Mouse (Mus musculus): ENCODE measurements around the gene Olfr536. TPM values are rescaled to one million over a fixed set of nuclear protein-coding genes. Genes with fewer than 3 reads are reported as not detected.
"Not testable (repeated sequence)": the region's sequence is repeated elsewhere in the genome, so short reads cannot be mapped to it uniquely, and the experiment has no call there.

The Olfr536 gene
- not detected in 2 replicates for polyA plus RNA-seq (2012; rRNA removed)

GRCm38 (mm10) chr7:140507346-140508021, at the start of gene Olfr536:
Olfr536 (minus strand) TSS chr7:140507396.
- not testable (repeated sequence) for H3K27me3 ChIP-seq (replicated peaks; ENCODE audit: control insufficient read depth, insufficient read depth, low read length); H3K4me1 ChIP-seq (ENCODE audit: control insufficient read depth, insufficient read depth, low read length); H3K27ac ChIP-seq (ENCODE audit: insufficient read depth, low read depth, low read length); H3K4me3 ChIP-seq (ENCODE audit: insufficient read depth, low read depth, low read length); H3K36me3 ChIP-seq (ENCODE audit: control insufficient read depth, insufficient read depth, low read length)
- DNase-seq, result peak; percentile 12
- WGBS, result 54% methylated on average over 2 of the region's 2 CpGs

GRCm38 (mm10) chr7:140539746-140540145, 32.5 kb upstream of the Olfr536 start:
- WGBS, result 75% methylated on average over 2 of the region's 2 CpGs
- no peak for TF ChIP-seq POLR2A (IDR thresholded peaks at IDR 0.05; ENCODE audit: low read depth, low read length)
- TF ChIP-seq CTCF (conservative IDR thresholded peaks at IDR 0.05; ENCODE audit: insufficient read depth, insufficient read length, low read depth, low read length), result no peak

GRCm38 (mm10) chr7:140494702-140495101, 12.5 kb downstream of the Olfr536 start:
- TF ChIP-seq CTCF (conservative IDR thresholded peaks at IDR 0.05; ENCODE audit: insufficient read depth, insufficient read length, low read depth, low read length) (no peak), POLR2A (IDR thresholded peaks at IDR 0.05; ENCODE audit: low read depth, low read length) (no peak)
- Histone ChIP-seq H3K27me3 (replicated peaks; ENCODE audit: control insufficient read depth, insufficient read depth, low read length) (no peaks in the 10 kb centered on the region; the same call in 1 of the 2 replicates), H3K27ac (ENCODE audit: insufficient read depth, low read depth, low read length) (no peak overlapping the region), H3K36me3 (ENCODE audit: control insufficient read depth, insufficient read depth, low read length) (no peaks in the 10 kb centered on the region), H3K4me3 (ENCODE audit: insufficient read depth, low read depth, low read length) (no peak overlapping the region), H3K4me1 (ENCODE audit: control insufficient read depth, insufficient read depth, low read length) (no peaks in the 10 kb centered on the region)
- DNase-seq, result no peak

More at GRCm38 (mm10) chr7:140539746-140540145, 32.5 kb upstream of the Olfr536 start:
- H3K27me3 ChIP-seq (replicated peaks; ENCODE audit: control insufficient read depth, insufficient read depth, low read length), result no peaks in the 10 kb centered on the region
- no peaks in the 10 kb centered on the region for H3K4me1 ChIP-seq (ENCODE audit: control insufficient read depth, insufficient read depth, low read length)
- no peak for DNase-seq
- no peak overlapping the region for H3K27ac ChIP-seq (ENCODE audit: insufficient read depth, low read depth, low read length)
- H3K36me3 ChIP-seq (ENCODE audit: control insufficient read depth, insufficient read depth, low read length), result no peaks in the 10 kb centered on the region
- H3K4me3 ChIP-seq (ENCODE audit: insufficient read depth, low read depth, low read length), result no peak overlapping the region

- no peak for DNase-seq
- whole genome bisulfite sequencing, result 14% methylated on average over 2 of the region's 2 CpGs
- no peak overlapping the region for H3K4me3 ChIP-seq (ENCODE audit: insufficient read depth, low read depth, low read length)
- TF ChIP-seq POLR2A (IDR thresholded peaks at IDR 0.05; ENCODE audit: low read depth, low read length) (no peak), CTCF (conservative IDR thresholded peaks at IDR 0.05; ENCODE audit: insufficient read depth, insufficient read length, low read depth, low read length) (no peak)
- no peaks in the 10 kb centered on the region; the same call in 1 of the 2 replicates for H3K27me3 ChIP-seq (replicated peaks; ENCODE audit: control insufficient read depth, insufficient read depth, low read length)
- no peak overlapping the region for H3K27ac ChIP-seq (ENCODE audit: insufficient read depth, low read depth, low read length)
- H3K4me1 ChIP-seq (ENCODE audit: control insufficient read depth, insufficient read depth, low read length), result no peaks in the 10 kb centered on the region
- no peaks in the 10 kb centered on the region for H3K36me3 ChIP-seq (ENCODE audit: control insufficient read depth, insufficient read depth, low read length)
These were observed 13.0 kb downstream of the Olfr536 start for GRCm38 (mm10) chr7:140494231-140494630.

GRCm38 (mm10) chr7:140488981-140489380, 18.2 kb downstream of the Olfr536 start:
- H3K27ac ChIP-seq (ENCODE audit: insufficient read depth, low read depth, low read length), result no peak overlapping the region
- no peak overlapping the region for H3K4me3 ChIP-seq (ENCODE audit: insufficient read depth, low read depth, low read length)
- TF ChIP-seq CTCF (conservative IDR thresholded peaks at IDR 0.05; ENCODE audit: insufficient read depth, insufficient read length, low read depth, low read length) (no peak), POLR2A (IDR thresholded peaks at IDR 0.05; ENCODE audit: low read depth, low read length) (no peak)
- DNase-seq, result no peak
- H3K27me3 ChIP-seq (replicated peaks; ENCODE audit: control insufficient read depth, insufficient read depth, low read length), result no peaks in the 10 kb centered on the region
- 86% methylated on average over 1 of the region's 1 CpGs for WGBS
- H3K36me3 ChIP-seq (ENCODE audit: control insufficient read depth, insufficient read depth, low read length), result no peaks in the 10 kb centered on the region
- H3K4me1 ChIP-seq (ENCODE audit: control insufficient read depth, insufficient read depth, low read length), result no peaks in the 10 kb centered on the region

GRCm38 (mm10) chr7:140483916-140484315, 23.3 kb downstream of the Olfr536 start, which contains the start of gene Olfr535:
Olfr535 (plus strand) TSS chr7:140484216.
- H3K36me3 ChIP-seq (ENCODE audit: control insufficient read depth, insufficient read depth, low read length), result no peaks in the 10 kb centered on the region
- DNase-seq, result no peak
- TF ChIP-seq POLR2A (IDR thresholded peaks at IDR 0.05; ENCODE audit: low read depth, low read length), result no peak
- no peak within 1 kb of the TSS for H3K4me3 ChIP-seq (ENCODE audit: insufficient read depth, low read depth, low read length)
- H3K4me1 ChIP-seq (ENCODE audit: control insufficient read depth, insufficient read depth, low read length), result no peaks in the 10 kb centered on the region
- H3K27me3 ChIP-seq (replicated peaks; ENCODE audit: control insufficient read depth, insufficient read depth, low read length), result no peaks in the 10 kb centered on the region
- 92% methylated on average over 1 of the region's 1 CpGs for whole genome bisulfite sequencing
- H3K27ac ChIP-seq (ENCODE audit: insufficient read depth, low read depth, low read length), result no peak within 1 kb of the TSS

- H3K36me3 ChIP-seq (ENCODE audit: control insufficient read depth, insufficient read depth, low read length), result no peaks in the 10 kb centered on the region
- TF ChIP-seq CTCF (conservative IDR thresholded peaks at IDR 0.05; ENCODE audit: insufficient read depth, insufficient read length, low read depth, low read length) (no peak), POLR2A (IDR thresholded peaks at IDR 0.05; ENCODE audit: low read depth, low read length) (no peak)
- no peak for DNase-seq
- 89% methylated on average over 1 of the region's 1 CpGs for WGBS
- no peaks in the 10 kb centered on the region for H3K27me3 ChIP-seq (replicated peaks; ENCODE audit: control insufficient read depth, insufficient read depth, low read length)
- H3K27ac ChIP-seq (ENCODE audit: insufficient read depth, low read depth, low read length), result no peak overlapping the region
- no peak overlapping the region for H3K4me3 ChIP-seq (ENCODE audit: insufficient read depth, low read depth, low read length)
- no peaks in the 10 kb centered on the region for H3K4me1 ChIP-seq (ENCODE audit: control insufficient read depth, insufficient read depth, low read length)
These were observed 28.5 kb downstream of the Olfr536 start for GRCm38 (mm10) chr7:140478733-140479132.
